Mouse (Mus musculus): ENCODE measurements around the gene Arrdc2. TPM values are rescaled to one million over a fixed set of nuclear protein-coding genes. Genes with fewer than 3 reads are reported as not detected.

Arrdc2 gene
- 10 to 100 TPM; 22.4 to 23.9 TPM for total RNA-seq (2021)
- long read RNA-seq, experiment 1, transcript Arrdc2-201 (8 exons, 2,355 nt): major isoform, 32 of 39 reads
- long read RNA-seq, experiment 1, partial matches to known transcripts: 4 of 39 reads
- long read RNA-seq, experiment 1, other reads (novel, unspliced or antisense): 3 of 39 reads
- long read RNA-seq, experiment 2, transcript Arrdc2-201 (8 exons, 2,355 nt): major isoform, 12 of 17 reads
- long read RNA-seq, experiment 2, partial matches to known transcripts: 1 of 17 reads
- long read RNA-seq, experiment 2, other reads (novel, unspliced or antisense): 4 of 17 reads

DNA sequence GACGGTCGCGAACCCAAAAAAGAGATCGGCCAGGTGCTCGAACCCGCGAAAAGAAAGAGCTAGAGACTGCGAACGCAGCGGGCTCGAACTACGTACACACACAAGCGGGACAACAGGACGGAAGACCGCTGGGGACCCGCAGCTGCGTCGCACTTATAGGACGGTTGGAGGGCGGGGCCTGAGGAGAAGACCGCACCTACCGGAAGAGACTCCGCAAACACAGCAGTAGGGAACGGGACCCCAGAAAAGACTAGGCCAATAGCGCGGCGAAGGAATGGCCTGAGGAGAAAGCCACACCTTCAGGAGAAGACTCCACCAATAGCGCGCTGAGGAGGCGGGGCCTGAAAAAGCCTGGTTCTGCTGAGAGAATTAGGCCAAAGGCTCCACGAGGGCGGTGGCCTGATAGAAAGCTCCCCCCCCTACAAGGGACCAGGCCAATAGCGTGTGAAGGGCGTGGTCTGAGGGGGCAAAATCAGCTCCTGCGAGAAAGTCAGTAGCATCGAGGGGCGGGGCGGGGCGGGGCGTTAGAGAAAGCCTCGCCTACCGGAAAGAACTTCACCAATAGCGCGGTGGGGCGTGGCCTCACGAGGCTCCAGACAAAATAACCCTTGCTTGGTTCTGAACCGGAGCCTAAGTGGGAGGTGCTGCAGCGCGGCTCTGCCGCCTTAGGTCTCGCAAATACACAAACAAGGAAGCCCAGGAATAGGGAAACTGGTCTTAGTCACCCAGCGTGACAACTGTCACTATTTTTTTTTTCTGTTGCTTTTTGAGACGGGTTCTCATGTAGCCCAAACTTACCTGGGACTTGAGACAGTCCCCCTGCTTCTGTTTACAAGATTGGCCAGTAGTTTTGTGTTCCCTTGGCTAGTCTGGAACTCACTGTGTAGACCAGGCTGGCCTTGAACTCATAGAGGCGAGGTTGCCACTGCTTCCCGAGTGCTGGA is at the start of gene Arrdc2:
Arrdc2 (minus strand) TSS at position 313 of the 944 bp plus-strand sequence.
- intact Hi-C loops (cut with DNase I): no loop called here

DNA sequence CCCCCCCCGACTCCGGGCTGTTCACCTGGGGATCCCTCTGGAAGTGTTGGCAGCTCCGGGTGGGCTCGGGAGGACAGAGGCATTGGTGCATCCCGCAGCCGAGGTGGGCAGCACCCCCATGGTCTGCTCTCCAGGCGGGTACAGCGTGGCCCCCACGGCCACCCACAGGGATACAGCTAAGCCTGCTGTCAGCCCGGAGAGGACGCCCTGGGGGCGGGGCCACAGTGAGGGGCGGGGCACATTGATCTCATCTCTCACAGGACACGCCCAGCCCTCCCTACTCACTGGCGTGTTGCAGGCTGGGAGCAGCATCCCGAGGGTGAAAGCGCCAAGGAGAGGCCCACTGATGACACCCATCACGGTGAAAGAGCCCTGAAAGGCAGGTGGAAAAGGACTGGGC is 48.1 kb upstream of the Arrdc2 start:
- intact Hi-C loops (cut with DNase I): no loop called here
- DNase-seq: no peak

More for the DNA sequence above, at the start of gene Arrdc2:
- DNase-seq: peak; percentile 96 to 97

DNA sequence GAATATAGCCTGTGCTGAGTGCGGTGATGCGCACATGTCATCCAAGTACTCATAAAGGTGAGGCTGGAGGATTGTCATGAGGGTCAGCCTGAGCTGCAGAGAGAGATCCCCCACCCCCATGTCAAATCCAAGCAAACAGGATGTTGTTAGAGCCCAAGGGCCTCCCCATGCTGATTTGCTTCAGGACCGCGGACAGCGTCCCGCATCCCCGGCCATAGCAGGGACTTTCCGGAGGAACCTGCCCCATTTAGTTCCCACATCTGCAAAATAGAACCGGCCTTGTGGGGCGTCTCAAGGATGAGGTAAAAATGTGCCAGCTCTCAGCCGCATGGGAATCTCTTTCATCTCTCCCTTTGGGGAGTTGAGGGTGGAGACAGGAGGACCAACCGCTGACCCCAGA is 46.1 kb upstream of the Arrdc2 start:
- DNase-seq: peak; percentile 57 to 68
- intact Hi-C loops (cut with DNase I): no loop called here

DNA sequence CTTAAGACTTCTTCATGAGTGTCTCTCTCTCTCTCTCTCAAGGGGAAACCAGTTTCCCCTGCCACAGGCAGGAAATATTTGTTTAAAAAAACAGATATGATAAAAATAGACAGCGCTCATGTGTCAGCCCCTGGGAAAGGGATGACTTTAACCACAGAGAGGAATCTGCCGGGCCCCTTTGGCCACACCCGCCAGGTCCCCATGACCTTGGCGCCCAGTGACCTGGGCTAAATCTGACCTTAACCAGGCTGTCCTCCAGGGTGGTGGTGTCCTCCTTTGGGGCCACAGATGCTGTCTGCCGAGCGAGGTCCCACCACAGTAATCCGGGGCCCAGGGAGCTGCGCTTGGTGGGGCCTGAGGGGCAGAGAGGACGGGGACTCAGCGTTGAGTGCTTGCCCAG is 45.2 kb upstream of the Arrdc2 start:
- intact Hi-C loops (cut with DNase I): no loop called here

DNA sequence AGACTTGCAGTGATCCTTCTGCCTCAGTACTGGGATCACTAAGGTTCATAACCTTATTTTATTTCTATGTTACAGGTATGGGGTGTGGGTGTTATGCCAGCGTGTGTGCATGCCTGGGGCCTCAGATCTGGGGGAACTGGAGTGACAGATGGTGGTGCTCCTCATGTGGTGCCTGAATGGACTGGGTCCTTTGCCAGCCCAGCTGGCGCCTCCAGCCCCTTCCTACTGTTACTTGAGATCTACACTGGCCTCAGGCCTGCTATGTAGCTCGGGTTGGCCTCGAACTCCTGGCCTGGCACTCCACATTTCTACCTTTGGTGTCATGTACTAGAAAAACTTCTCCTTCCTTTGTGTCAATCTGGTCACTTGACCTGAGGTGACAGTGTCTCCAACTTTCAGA is 44.7 kb upstream of the Arrdc2 start:
- DNase-seq: no peak
- intact Hi-C loops (cut with DNase I): no loop called here

More for the DNA sequence above, 45.2 kb upstream of the Arrdc2 start:
- DNase-seq: no peak

DNA sequence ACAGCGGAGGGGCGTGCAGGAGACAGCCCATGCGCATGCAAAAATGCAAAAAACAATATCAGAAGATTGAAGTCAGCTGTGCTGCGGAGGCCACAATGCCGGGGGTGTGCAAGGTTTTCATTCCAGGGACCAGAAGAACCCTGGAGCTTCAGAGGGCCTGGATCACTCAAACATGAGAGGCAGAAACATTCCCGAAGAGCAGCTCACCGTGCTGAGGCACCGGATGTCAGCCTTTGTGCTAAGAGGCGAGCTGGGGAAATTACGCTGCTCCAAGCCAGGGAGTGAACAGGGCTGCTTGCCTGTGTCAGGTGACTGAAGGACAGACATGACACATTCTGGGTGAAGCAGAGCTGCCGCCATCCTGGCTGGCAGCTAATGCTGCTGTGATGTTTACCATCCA is 41.0 kb upstream of the Arrdc2 start:
- intact Hi-C loops (cut with DNase I): no loop called here
- DNase-seq: no peak

DNA sequence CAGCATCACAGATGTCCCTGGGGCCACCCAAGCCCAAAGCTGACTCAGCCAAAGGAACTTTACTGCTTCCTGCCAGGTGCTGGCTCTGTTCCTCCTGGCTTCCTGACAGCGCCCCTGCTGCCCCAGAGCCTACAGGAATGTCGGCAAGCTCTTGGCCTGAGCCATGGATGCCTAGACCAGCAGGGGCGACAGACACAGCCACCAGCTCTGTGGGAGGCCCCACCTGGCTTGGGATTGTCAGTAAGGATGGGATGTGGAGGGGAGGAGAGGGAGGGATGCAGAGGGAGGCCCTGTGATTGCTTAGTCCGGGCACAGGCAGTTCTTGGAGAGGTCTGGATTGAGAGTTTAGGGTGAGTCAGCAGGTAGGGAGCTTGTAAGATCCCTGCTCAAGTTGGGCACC is 40.6 kb upstream of the Arrdc2 start:
- DNase-seq: peak; percentile 57 to 74
- intact Hi-C loops (cut with DNase I): no loop called here

DNA sequence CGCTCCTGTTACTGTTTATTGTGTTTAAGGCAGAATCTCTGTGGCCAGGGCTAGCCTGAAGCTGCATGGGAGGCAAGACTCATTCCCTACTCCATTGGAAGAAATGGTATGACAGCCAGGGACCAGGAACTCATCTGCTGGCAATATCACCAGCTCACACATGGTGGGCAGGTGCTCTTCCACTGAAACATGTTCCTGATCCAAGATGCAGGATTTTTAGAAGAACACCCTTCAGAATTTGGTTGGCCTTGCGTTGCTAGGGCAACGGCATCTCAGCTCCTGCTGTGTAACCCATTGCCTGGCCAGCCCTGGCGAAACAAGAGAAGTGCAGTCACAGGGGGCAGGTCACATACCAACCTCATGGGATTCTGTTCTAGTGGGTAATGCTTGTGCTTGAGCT is 40.0 kb upstream of the Arrdc2 start:
- intact Hi-C loops (cut with DNase I): no loop called here
- no peak for DNase-seq

DNA sequence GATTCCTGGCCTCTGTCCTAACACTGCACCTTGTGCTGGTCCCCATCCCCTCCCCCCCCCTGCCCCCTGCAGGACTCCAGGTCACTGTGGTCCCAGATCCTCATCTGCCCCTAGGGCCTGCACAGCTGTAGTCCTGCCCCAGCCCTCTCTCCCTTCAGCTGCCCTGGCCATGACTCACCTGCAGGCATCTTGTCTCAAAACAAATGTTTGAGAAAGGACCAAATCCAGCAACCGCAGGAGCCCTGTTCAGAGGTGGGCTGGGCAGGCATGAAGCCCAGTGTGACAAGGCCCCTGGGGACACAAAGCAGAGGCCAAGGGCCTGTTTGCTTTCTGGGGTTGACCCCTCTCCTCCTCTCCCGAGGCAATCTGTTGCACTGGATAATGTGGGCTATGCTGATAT is 38.7 kb upstream of the Arrdc2 start:
- no peak for DNase-seq

DNA sequence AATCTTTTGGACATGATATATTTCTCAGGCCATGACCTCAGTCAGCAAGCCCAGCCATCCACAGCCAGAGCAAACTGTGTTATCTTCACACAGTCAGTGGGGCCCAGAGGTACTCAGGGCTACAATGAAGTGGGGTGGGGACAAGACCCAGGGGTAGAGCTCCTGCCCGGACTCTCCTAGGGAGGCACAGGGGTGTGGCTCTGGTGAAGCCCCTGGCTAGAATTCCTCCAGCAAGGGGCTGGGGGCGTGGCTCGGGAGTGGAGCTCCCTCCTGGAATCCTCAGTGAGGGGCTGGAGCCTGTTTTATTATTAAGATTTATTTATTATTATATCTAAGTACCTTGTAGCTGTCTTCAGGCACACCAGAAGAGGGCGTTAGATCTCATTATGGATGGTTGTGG is 36.9 kb upstream of the Arrdc2 start:
- intact Hi-C loops (cut with DNase I): no loop called here
- no peak for DNase-seq

More for the DNA sequence above, 38.7 kb upstream of the Arrdc2 start:
- intact Hi-C loops (cut with DNase I): no loop called here

DNA sequence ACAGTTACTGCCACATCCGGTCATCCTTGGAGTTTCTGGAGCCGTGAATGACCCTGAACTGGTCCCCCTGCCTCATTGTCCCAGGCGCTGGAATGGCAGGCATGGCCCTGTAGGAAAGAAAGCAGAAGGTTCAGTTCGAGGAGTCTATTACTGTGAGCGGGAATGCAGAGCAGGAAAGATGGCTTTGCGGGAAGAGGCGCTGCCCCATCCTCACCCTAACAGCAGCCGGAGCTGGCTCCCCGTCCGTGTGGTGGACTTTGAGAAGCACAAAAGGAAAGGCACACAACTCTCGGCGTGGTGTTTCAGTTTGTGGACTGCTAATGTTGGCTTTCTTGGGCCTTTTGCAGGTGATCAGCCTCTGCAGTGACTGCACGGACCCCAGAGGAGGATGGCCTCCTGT is 34.9 kb upstream of the Arrdc2 start:
- no peak for DNase-seq
- intact Hi-C loops (cut with DNase I): no loop called here

DNA sequence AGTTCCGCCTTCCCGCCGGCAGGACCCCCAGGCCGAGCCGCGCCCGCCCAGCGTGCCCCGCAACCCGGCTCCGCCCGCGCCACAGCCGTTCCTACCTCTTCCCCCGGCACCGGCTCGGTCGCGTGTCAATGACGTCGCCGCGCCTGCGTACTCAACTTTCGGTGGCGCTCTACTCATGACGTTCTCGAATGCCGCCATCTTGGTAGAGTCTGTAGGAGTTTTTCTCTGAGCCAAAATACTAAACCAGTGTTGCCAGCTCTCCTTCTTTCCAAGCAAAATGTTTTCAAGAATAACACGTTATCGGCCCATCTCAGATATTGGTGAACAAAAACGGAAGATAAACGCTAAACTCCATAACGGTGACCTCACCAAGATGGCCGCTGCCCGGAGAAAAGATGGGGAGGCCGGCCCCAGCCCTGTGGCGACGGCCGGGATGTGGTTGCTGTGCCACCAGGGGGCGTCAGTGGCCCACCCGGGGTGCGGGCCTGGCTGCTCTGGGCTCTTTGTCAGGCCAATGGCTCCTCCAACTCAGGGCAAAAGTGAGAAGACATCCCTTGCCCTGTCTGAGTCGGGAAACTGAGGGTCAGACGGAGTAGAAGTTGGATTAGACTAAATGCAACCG is 34.0 kb upstream of the Arrdc2 start, which contains the start of gene Ccdc124:
Ccdc124 (minus strand) TSS at position 572 of the 622 bp plus-strand sequence.
- DNase-seq: peak; percentile 96 to 98
- intact Hi-C loops (cut with DNase I): loop anchor here (1.0 kb wide), 1 partner anchor 21 kb away; no protein-coding TSS in a partner anchor

DNA sequence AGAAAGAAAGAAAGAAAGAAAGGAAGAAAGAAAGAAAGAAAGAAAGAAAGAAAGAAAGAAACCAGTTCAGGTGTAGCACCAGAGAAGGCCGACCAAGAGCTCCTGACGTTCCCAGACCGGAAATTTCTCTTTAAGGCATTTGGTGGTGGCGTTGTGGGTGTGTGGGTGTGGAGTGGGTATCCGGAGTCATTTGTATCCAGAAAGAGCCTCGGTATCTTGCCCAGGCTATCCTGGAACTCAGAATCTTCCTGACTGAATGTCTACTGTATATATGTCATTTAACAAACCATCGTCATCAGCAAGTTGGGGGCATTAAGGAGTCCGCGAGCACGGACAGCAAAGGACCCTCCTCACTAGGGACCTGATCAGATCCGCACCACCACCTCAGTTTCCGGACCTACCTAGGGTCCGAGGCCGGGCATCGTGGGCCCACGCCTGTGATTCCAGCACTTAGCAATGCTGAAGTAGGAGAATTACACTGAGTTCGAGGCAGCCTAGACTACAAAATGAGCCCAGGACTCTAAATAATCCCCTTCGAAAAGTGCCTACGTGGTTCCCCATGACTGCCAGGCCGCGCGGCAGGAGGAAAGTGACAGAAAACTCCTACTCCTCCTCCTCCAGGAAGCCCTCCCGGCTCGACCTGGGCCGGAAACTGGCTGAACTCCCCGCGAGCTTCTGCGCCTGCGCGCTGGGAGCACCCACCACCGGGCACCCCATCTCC is 33.3 kb upstream of the Arrdc2 start:
- intact Hi-C loops (cut with DNase I): loop anchor here (1.0 kb wide), 1 partner anchor 21 kb away; no protein-coding TSS in a partner anchor
- DNase-seq: no peak

DNA sequence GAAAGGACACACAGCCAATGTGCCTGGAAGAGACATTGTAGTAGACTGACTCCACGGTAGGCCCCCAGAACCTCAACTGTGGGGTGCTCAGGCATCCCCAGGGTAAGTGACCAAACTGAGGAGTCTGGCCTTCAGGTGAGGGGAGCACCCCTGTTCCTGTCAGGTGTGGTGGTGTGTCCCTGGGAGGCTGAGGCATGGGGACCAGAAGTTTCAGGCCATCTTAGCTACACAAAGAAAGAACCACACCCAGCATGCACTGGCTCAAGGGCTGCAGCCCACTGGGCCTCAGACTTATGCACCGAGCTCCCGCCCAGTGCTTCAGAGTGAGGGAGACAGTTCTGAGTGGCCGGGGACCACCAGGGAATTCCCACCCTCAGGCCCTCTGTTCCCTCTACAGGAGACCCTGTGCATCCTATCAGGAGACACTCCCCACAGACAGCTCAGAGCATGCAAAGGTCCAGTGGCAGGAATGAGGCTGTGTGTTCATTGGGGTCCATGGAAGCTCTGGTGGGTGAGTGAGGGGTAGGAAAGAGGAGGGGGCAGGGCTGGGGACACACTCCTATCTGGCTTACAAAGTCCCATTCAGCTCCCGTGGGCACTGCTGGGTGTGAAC is 31.8 kb upstream of the Arrdc2 start:
- no peak for DNase-seq
- intact Hi-C loops (cut with DNase I): no loop called here

DNA sequence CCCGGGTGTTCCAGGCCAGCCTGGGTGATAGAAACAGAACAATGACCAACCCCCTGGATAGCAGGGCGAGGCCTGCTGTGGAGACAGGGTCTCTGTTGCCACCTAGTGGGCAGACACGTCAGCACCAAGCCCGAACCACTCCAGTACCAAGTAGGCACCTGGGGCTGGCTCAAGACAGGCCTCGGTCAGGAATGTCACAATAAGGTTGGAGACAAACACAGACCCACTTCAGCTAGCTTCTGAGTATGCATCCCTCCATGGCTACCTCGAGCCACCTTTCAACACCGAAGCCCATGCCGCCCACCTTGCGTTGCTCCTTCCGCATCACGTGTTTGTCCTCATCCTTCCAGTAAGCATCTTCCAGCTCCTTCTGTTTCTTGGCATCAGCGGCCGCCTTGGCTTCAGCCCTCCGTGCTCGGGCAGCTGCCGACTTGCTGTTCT is 30.1 kb upstream of the Arrdc2 start:
- peak; percentile 79 to 85 for DNase-seq
- intact Hi-C loops (cut with DNase I): loop anchor here (1.0 to 2.0 kb wide), 2 partner anchors 25 to 49 kb away; no protein-coding TSS in a partner anchor

DNA sequence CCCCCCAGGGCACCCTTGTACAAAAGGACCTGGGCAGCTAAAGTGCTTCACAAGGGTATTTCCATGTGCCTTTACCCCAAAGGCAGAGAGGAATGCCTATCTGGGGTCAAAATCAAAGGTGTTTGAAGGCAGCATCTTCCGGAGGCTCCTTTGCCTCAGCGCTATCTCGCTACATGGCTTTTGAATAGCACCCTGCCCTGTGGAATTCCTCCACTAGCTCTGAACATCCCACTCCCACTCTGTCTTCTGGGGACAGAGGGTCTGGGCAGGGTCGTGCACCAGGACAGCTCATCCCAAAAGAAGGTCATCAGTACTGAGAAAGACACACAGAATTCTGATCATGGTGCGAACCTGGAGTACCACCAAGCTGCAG is 29.7 kb upstream of the Arrdc2 start:
- DNase-seq: no peak
- intact Hi-C loops (cut with DNase I): loop anchor here (1.0 to 2.0 kb wide), 2 partner anchors 25 to 48 kb away; no protein-coding TSS in a partner anchor

DNA sequence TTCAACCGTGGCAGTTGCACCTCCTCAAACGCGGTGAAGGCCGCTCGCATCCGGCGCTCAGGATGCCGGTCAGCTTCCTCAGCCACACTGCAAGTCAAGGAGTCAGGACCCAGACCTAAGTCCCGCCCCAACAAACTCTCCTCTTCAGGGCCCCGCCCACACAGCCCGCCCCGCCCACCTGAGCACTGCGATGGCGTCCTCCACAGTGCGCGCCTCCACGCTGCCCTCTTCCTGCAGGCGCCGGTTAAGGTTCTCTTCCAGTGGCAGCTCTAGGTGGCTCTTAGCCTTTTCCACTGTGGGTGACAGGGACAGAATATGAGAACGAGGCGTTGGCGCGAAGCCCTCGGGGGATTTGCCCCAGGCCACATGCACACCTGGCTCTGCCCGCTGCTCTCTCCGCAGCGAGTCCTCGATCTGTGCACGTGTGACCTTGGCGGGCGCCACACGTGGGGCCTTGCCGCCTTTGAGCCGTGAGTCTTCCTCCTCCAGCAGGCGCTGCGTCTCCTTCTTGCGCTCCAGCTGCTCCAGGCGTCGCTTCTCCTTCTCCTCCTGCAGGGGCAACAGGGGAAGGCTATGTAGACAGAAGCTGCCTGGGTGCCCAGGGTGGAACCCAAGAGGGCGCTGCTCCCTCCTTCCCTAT is 29.2 kb upstream of the Arrdc2 start:
- DNase-seq: no peak
- intact Hi-C loops (cut with DNase I): loop anchor here (1.0 to 2.0 kb wide), 2 partner anchors 24 to 48 kb away; no protein-coding TSS in a partner anchor

DNA sequence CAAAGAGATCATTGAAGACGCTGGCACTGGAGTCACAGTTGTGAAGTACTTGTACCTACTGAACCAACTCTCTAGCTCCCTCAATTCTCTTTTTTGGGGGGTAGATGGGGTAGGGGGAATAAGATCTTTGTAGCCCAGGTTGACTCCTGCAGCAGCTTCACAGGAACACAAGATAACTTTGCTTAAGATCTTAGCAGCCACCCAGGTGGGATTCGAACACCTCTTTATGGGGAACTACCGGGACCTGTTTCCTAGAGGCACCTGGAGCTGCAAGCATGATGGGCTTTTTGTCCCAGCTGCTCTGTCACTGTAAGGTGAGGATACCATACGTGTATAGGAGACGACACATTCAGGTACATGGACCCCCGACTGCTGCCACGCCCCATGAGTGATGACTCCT is 27.0 kb upstream of the Arrdc2 start:
- intact Hi-C loops (cut with DNase I): no loop called here
- DNase-seq: no peak

DNA sequence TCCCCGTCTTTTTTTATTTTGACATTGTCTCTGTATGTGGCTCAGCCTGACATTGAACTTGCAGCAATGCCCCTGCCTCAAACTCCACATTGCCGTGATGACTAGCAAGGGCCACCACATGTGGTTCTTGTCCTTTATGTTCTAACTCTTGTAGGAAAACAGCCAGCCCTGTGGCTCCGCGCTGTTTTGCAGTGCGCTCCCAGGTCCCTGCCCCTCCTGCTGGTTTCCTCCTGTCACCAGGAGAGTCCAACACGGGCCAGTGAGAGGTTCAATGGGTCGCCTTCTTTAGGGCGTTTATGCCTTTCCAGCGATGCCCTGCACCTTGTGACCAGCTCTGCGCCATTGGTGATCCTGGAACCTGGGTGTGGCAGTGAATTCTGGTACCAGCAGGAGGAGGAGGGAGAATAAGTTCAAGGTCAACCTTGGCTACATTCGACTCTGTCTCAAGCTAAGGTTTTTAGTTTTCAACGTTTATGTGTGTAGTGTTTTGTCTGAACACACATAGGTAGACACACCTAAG is 26.5 kb upstream of the Arrdc2 start:
- intact Hi-C loops (cut with DNase I): no loop called here
- no peak for DNase-seq
